In genomic region chr5:132166559-132166958, GRCm38 (mm10) we compare ENCODE assay signal across 20 mouse cellular contexts.
A peak's percentile ranks its signal among the peaks of the same experiment; 100 is the strongest.
DNase-seq lines count a peak whose midpoint lies in the region; ATAC-seq lines count a peak whose summit lies in the region.
"Had no signal": no experiment of that assay in that cellular context is flagged by ENCODE, and none has a peak within 500 bp of the region (broad histone marks: within the 10 kb centered on the region; RNA-seq: fewer than 3 reads in every experiment).

No protein-coding gene starts in this region.

- no peak for DNase-seq in spleen, postnatal 36 days (ENCODE audit: low spot score in 2 of 2)
- DNase-seq in spleen, postnatal 10 days (ENCODE audit: low spot score in 2 of 2): no peak
- DNase-seq in thymus, postnatal 25 days: no peak
- no peak for DNase-seq in urinary bladder, postnatal 25 days (ENCODE audit: low spot score)
- DNase-seq: adrenal gland, adult 2 months; adrenal gland, adult 8-10 months; adrenal gland, postnatal 10 days; adrenal gland, postnatal 14 days; adrenal gland, postnatal 25 days; adrenal gland, postnatal 36 days; B cell, adult 2 months; cerebellum, adult 11 months; cerebellum, adult 11-12 months had no signal

- ATAC-seq in common myeloid progenitor, adult 5-6 weeks (replicated peaks; ENCODE audit: low read depth, poor library complexity, severe bottlenecking): peak; percentile 83
- peak; percentile 91 for ATAC-seq in granulocyte monocyte progenitor cell, adult 5-6 weeks (replicated peaks; ENCODE audit: poor library complexity, severe bottlenecking)
- peak; percentile 42 for ATAC-seq in megakaryocyte, adult 5-6 weeks (ENCODE audit: poor library complexity, severe bottlenecking)
- ATAC-seq in megakaryocyte progenitor cell, adult 5-6 weeks (replicated peaks; ENCODE audit: poor library complexity): peak; percentile 90
- ATAC-seq: activated CD4-positive, CD25-positive, alpha-beta regulatory T cell, adult 4 months; CD4-positive, CD25-positive, alpha-beta regulatory T cell, adult 4 months; Patski had no signal
